Mouse (Mus musculus): ENCODE measurements around the gene Rab37. TPM values are rescaled to one million over a fixed set of nuclear protein-coding genes. Genes with fewer than 3 reads are reported as not detected.

Rab37 gene
- polyA plus RNA-seq, 1 experiment from 2014 or later: 0.85 TPM

DNA sequence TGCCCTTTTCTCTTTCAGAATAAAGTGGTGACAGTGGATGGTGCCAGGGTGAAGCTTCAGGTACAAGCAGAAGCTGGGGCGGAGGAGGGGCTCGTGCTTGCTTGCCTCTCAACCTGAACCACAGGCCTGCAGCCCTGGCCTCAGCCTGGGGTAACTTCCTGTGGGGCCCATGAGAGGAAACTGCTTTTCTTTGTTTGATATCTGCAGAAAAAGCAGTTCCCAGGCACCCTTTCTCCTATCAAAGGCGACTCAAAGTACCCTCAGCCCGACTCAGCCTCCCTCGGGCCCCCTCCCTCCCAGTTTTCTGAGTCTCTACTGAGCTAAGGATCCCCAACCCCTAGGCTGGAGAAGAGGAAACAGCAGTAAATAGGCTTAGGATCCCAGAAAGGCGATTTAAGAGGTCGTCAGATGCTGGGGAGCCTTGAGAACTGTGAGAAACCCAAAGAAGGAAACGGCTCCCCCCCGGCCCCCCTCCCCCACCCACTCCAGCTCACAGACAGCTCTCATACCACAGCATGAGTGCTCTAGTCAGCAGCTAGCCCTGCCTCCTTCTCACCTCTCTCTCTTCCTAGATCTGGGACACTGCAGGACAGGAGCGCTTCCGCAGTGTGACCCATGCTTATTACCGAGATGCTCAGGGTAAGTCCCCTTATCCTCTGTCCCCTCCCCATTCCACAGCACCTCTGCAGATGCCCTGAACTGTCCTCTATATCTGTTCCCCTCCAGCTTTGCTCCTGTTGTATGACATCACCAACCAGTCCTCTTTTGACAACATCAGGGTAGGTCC, 66.9 kb downstream of the Rab37 start:
- Histone ChIP-seq H3K4me1 (replicated peaks; ENCODE audit: control insufficient read depth, insufficient read depth, low read length) (peaks cover 5% of the 10 kb centered on the region), H3K4me2 (ENCODE audit: low read length) (no peak overlapping the region), H3K9ac (replicated peaks; ENCODE audit: low read depth, low read length) (no peak overlapping the region), H3K9me3 (ENCODE audit: control insufficient read depth, low read length) (no peaks in the 10 kb centered on the region), H3K27me3 (replicated peaks; ENCODE audit: control insufficient read depth, insufficient read depth, low read length) (peaks cover 10% of the 10 kb centered on the region; the same call in 1 of the 2 replicates), H3K27ac (ENCODE audit: low read length) (no peak overlapping the region), H3K4me3 (replicated peaks; ENCODE audit: low read length) (no peak overlapping the region), H3K36me3 (ENCODE audit: control insufficient read depth, insufficient read depth) (no peaks in the 10 kb centered on the region)
- ATAC-seq: no peak
- WGBS: 31% methylated on average over 12 of the region's 12 CpGs

DNA sequence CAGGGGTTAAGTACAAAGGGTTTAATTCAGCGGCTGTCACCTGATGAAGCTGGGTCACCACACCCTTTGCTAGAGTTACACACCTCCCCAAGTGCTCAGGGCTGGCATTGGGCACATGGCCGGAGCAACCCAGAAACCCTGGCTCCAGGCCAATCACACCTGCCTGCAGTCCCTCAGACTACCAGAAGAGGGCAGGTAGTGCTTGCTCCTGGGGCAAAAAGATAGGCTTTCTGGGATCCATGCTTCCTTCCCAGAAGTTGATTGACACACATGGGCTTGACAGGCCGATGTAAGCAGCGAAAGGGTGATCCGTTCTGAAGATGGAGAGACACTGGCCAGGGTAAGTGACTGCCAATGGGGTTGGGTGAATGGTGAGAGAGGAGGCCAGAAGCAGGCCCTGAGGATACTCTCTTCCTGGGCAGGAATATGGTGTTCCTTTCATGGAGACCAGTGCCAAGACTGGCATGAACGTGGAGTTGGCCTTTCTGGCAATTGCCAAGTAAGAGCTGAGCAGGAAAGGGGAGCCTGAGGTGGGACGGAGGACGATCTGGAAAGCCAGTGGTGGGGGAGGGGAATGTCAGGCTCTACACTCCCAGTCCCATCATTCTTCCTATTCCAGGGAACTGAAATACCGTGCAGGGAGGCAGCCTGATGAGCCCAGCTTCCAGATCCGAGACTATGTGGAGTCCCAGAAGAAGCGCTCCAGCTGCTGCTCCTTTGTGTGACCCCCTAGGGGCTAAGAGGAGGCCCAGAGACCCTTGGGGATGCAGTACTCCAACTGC, 69.0 kb downstream of the Rab37 start:
- Histone ChIP-seq H3K4me2 (ENCODE audit: low read length) (no peak overlapping the region), H3K4me3 (replicated peaks; ENCODE audit: low read length) (no peak overlapping the region), H3K4me1 (replicated peaks; ENCODE audit: control insufficient read depth, insufficient read depth, low read length) (peaks cover 19% of the 10 kb centered on the region), H3K36me3 (ENCODE audit: control insufficient read depth, insufficient read depth) (no peaks in the 10 kb centered on the region), H3K9me3 (ENCODE audit: control insufficient read depth, low read length) (no peaks in the 10 kb centered on the region), H3K9ac (replicated peaks; ENCODE audit: low read depth, low read length) (no peak overlapping the region), H3K27me3 (replicated peaks; ENCODE audit: control insufficient read depth, insufficient read depth, low read length) (peaks cover 15% of the 10 kb centered on the region; the same call in 1 of the 2 replicates), H3K27ac (ENCODE audit: low read length) (no peak overlapping the region)
- 37% methylated on average over 11 of the region's 11 CpGs for WGBS
- no peak for ATAC-seq

DNA sequence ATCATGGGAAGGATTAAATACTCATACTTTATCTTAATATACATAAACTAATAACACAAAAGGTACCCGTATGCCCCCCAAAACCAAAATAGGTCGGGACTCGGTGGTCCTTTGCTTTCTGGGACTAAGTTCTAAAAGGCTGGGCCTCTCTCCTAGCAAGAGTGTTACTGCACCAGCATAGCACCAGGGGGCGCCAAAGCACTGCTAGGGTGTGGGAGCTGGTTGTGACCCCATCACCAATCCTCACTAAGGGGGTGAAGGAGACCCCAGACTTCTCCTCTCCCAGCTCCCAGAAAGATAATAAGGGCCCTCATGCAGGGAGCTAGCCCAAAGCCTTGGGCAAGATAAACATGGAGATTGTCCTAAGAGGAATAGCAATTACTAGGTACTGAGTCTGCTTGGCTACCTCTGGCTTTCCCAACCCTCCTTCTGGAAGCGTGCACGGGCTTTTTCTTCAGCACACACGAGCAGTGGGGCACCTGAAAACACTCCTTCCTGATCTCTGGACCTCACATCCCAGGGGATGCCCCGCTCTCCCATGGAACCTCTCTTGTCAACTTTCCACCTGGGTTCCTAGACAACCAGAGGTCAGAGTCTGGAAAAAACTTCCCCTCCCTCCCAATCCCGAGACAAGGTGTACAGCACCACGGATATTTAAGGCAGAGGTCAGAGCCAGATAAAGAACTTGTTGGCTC, 69.8 kb downstream of the Rab37 start:
- Histone ChIP-seq H3K4me3 (replicated peaks; ENCODE audit: low read length) (no peak overlapping the region), H3K27ac (ENCODE audit: low read length) (no peak overlapping the region), H3K27me3 (replicated peaks; ENCODE audit: control insufficient read depth, insufficient read depth, low read length) (peaks cover 12% of the 10 kb centered on the region; the same call in 1 of the 2 replicates), H3K9me3 (ENCODE audit: control insufficient read depth, low read length) (no peaks in the 10 kb centered on the region), H3K9ac (replicated peaks; ENCODE audit: low read depth, low read length) (no peak overlapping the region), H3K4me1 (replicated peaks; ENCODE audit: control insufficient read depth, insufficient read depth, low read length) (peaks cover 19% of the 10 kb centered on the region), H3K4me2 (ENCODE audit: low read length) (no peak overlapping the region), H3K36me3 (ENCODE audit: control insufficient read depth, insufficient read depth) (no peaks in the 10 kb centered on the region)
- 30% methylated on average over 10 of the region's 10 CpGs for WGBS
- ATAC-seq: no peak

DNA sequence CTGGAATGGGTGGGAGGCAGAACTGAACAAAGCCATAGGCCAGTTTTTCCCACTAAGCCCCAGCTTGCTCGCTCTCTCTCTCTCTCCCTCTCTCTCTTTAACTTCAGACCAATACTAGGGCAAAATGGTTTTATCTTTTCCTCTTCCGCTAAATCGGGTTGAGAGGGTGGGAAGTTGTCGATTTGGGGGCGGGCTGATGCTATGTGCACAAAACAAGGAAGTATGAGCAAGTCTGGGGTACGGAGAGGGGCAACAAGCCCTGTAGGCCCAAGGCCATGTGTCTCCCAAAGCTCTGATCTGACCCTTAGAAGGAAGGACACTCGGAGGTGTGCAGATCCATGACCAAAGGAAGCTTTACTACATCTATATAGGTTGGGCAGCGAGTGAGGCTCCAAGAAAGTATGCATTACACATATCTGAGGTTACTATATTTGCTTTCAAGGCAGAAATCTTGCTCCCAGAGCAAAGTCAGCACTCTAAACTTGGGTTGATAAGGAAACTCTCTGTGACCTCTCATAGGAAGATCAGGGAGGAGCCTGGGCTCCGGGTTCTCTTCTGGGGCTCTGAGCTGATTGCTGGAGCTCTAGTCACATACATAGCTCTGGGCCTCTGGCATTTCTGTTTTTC, 70.5 kb downstream of the Rab37 start:
- 71% methylated on average over 9 of the region's 9 CpGs for WGBS

DNA sequence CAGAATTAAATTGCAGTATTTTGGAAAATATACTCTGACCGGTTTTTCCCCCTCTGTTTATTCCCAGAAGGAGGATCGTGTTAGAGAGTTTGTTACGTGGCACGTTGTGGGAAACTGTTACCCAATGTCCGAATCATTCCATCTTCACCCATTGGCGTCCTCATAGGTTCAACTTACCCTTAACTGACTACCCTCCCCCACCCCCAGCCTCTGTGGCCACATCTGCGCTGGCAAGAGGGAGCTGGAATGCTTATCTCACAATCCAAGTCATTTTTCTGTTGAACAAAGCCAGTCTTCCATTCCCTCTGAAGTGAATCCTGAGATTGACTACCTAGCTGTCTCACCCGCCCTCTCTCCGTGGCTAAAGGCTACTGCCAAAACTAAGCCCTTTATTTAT, 71.0 kb downstream of the Rab37 start:
- no peak overlapping the region for H3K4me3 ChIP-seq (replicated peaks; ENCODE audit: low read length)
- H3K9ac ChIP-seq (replicated peaks; ENCODE audit: low read depth, low read length): no peak overlapping the region
- peaks cover 19% of the 10 kb centered on the region for H3K4me1 ChIP-seq (replicated peaks; ENCODE audit: control insufficient read depth, insufficient read depth, low read length)
- ATAC-seq: no peak
- no peaks in the 10 kb centered on the region for H3K9me3 ChIP-seq (ENCODE audit: control insufficient read depth, low read length)
- peaks cover 12% of the 10 kb centered on the region; the same call in 1 of the 2 replicates for H3K27me3 ChIP-seq (replicated peaks; ENCODE audit: control insufficient read depth, insufficient read depth, low read length)
- no peak overlapping the region for H3K27ac ChIP-seq (ENCODE audit: low read length)
- H3K36me3 ChIP-seq (ENCODE audit: control insufficient read depth, insufficient read depth): no peaks in the 10 kb centered on the region
- peak overlapping the region; percentile 62 for H3K4me2 ChIP-seq (ENCODE audit: low read length)
- 25% methylated on average over 9 of the region's 9 CpGs for WGBS

More for the DNA sequence above, 70.5 kb downstream of the Rab37 start:
- Histone ChIP-seq H3K27ac (ENCODE audit: low read length) (no peak overlapping the region), H3K36me3 (ENCODE audit: control insufficient read depth, insufficient read depth) (no peaks in the 10 kb centered on the region), H3K9ac (replicated peaks; ENCODE audit: low read depth, low read length) (no peak overlapping the region), H3K4me1 (replicated peaks; ENCODE audit: control insufficient read depth, insufficient read depth, low read length) (peaks cover 19% of the 10 kb centered on the region), H3K27me3 (replicated peaks; ENCODE audit: control insufficient read depth, insufficient read depth, low read length) (peaks cover 12% of the 10 kb centered on the region; the same call in 1 of the 2 replicates), H3K9me3 (ENCODE audit: control insufficient read depth, low read length) (no peaks in the 10 kb centered on the region), H3K4me2 (ENCODE audit: low read length) (no peak overlapping the region), H3K4me3 (replicated peaks; ENCODE audit: low read length) (no peak overlapping the region)
- no peak for ATAC-seq

DNA sequence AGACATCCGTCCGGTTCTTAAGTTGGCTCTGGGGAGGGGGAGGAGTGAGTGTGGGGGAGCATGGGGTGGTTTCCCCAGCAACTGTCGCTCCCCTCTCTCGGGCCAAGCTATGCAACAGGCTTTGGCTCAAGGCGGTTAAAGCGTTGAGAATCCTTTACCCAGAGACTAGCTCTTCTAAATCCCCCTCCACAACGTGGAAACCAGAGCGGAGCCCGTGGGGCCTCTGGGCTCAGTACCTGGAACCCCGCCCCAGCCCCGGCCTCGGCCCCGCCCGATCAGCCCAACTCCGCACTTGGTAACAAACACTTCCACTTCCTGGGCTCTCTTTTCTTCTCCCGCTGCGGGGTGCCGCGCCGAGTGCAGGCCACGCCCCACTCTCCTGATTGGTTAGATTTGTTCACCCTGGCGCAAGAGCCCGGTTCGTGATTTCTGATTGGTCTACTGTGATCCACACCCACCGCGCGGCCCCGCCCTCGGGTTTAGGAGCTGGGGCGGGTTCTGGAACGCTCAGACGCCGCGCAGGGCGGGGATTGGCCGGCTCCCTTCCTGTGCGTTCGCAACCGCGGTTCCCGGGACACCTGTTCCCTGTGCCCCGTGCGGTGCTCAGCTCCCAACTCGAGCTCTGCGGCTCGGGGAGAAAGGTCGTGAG, 71.7 kb downstream of the Rab37 start, which contains the start of gene Slc9a3r1:
Slc9a3r1 (plus strand) TSS at position 510 of the 649 bp plus-strand sequence.
- Histone ChIP-seq H3K9ac (replicated peaks; ENCODE audit: low read depth, low read length) (peak within 1 kb of the TSS; percentile 57), H3K36me3 (ENCODE audit: control insufficient read depth, insufficient read depth) (no peaks in the 10 kb centered on the region), H3K4me3 (replicated peaks; ENCODE audit: low read length) (peak within 1 kb of the TSS; percentile 55), H3K27ac (ENCODE audit: low read length) (peak within 1 kb of the TSS; percentile 64; the same call in 1 of the 2 replicates), H3K4me2 (ENCODE audit: low read length) (peak within 1 kb of the TSS; percentile 62), H3K9me3 (ENCODE audit: control insufficient read depth, low read length) (no peaks in the 10 kb centered on the region), H3K27me3 (replicated peaks; ENCODE audit: control insufficient read depth, insufficient read depth, low read length) (peaks cover 12% of the 10 kb centered on the region; the same call in 1 of the 2 replicates), H3K4me1 (replicated peaks; ENCODE audit: control insufficient read depth, insufficient read depth, low read length) (peaks cover 19% of the 10 kb centered on the region)
- under 1% methylated on average over 47 of the region's 47 CpGs for WGBS
- peak; percentile 97 for ATAC-seq

DNA sequence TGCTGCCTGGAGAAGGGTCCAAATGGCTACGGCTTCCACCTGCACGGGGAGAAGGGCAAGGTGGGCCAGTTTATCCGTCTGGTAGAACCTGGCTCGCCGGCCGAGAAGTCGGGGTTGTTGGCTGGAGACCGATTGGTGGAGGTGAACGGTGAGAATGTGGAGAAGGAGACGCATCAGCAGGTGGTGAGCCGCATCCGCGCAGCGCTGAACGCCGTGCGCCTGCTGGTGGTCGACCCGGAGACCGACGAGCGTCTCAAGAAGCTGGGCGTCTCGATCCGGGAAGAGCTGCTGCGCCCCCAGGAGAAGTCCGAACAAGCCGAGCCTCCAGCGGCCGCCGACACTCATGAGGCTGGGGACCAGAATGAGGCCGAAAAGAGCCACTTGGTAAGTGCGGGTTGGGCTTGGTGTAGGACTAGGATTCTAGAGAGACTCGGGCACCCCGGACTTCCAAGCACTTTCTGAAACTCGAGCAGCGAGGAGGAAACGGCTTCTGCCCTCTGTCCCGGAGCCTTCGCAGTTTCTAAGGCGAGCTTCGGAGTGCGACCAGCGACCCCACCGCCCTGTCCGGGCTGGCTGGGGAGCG, 72.4 kb downstream of the Rab37 start:
- WGBS: 0% methylated on average over 47 of the region's 47 CpGs
- Histone ChIP-seq H3K27ac (ENCODE audit: low read length) (no peak overlapping the region), H3K36me3 (ENCODE audit: control insufficient read depth, insufficient read depth) (no peaks in the 10 kb centered on the region), H3K4me2 (ENCODE audit: low read length) (peak overlapping the region; percentile 62), H3K27me3 (replicated peaks; ENCODE audit: control insufficient read depth, insufficient read depth, low read length) (peaks cover 12% of the 10 kb centered on the region; the same call in 1 of the 2 replicates), H3K4me3 (replicated peaks; ENCODE audit: low read length) (peak overlapping the region; percentile 55), H3K4me1 (replicated peaks; ENCODE audit: control insufficient read depth, insufficient read depth, low read length) (peaks cover 19% of the 10 kb centered on the region), H3K9ac (replicated peaks; ENCODE audit: low read depth, low read length) (peak overlapping the region; percentile 57), H3K9me3 (ENCODE audit: control insufficient read depth, low read length) (no peaks in the 10 kb centered on the region)
- peak; percentile 46 for ATAC-seq

DNA sequence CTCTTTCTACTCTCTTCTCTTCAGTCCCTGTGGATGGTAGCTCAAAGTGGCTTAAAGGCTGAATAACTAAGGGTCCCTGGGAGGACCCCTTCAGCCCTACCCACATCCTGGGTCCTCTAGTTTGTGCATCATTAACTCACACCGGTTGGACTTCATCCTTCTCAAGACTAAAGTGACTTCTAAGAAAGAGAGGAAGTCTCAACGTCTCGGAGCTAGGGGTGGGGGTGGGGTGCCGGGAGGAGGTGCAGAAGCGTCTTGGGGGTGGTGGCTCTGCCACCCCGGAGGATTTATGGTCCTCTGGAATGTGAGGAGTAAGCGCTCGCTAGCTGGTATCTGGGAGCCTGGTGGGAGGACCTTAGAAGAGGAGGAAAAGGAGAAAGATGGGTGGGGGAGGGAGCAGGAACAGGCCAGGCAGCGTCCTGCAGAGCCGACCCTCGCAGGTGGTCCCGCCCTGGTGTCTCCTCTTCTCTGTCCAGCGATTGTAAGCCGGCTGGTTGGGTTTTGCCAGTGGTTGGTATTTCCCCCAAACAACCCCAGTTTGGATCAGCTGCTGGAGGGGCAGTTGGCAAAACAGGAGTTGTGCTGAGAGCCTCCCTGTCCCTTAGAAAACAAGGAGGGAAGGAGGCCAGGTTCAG, 73.2 kb downstream of the Rab37 start:
- Histone ChIP-seq H3K4me1 (replicated peaks; ENCODE audit: control insufficient read depth, insufficient read depth, low read length) (peaks cover 19% of the 10 kb centered on the region), H3K4me2 (ENCODE audit: low read length) (peak overlapping the region; percentile 62), H3K27ac (ENCODE audit: low read length) (no peak overlapping the region), H3K9ac (replicated peaks; ENCODE audit: low read depth, low read length) (peak overlapping the region; percentile 57), H3K9me3 (ENCODE audit: control insufficient read depth, low read length) (no peaks in the 10 kb centered on the region), H3K27me3 (replicated peaks; ENCODE audit: control insufficient read depth, insufficient read depth, low read length) (peaks cover 12% of the 10 kb centered on the region; the same call in 1 of the 2 replicates), H3K36me3 (ENCODE audit: control insufficient read depth, insufficient read depth) (no peaks in the 10 kb centered on the region), H3K4me3 (replicated peaks; ENCODE audit: low read length) (peak overlapping the region; percentile 55)
- 2% methylated on average over 14 of the region's 14 CpGs for WGBS
- ATAC-seq: no peak
